23 mouse cellular contexts compared by ENCODE assay signal in the genomic region with DNA sequence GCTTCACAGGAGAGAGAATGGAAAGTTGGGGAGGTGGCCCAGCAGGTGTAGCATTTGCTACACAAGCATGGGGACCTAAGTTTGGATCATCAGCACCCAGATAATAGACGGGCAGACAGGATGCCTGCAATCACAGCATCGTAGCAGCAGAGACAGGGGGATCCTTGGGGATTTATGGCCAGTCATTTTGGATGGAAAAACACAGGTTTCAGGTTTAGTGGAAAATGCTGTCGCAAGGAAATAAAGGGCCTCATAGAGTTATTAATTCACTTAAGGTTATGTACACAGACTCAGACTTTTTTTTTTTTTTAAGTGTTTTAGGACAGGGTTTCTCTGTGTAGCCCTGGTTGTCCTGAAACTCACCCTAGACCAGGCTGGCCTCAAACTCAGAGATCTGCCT. TPM values are rescaled to one million over a fixed set of nuclear protein-coding genes. Genes with fewer than 3 reads are reported as not detected.
"Had no signal": no experiment of that assay in that cellular context is flagged by ENCODE, and none has a peak within 500 bp of the region (broad histone marks: within the 10 kb centered on the region; RNA-seq: fewer than 3 reads in every experiment).

No protein-coding gene starts in this region.

- H3K4me3 ChIP-seq: megakaryocyte, embryonic 14.5 days; midbrain, embryonic 13.5 days; myocyte; neural tube, embryonic 13.5 days; neural tube, embryonic 15.5 days; stomach, embryonic 15.5 days had no signal

- DNase-seq: lung, adult 18-20 months; lung, embryonic 14.5 days; lung, postnatal 10 days; lung, postnatal 4 days; right cerebral cortex, postnatal 14 days; thymus, adult 2 months; thymus, postnatal 25 days; thymus, postnatal 4 days had no signal

- H3K27ac ChIP-seq: midbrain, embryonic 13.5 days; neural tube, embryonic 13.5 days; neural tube, embryonic 15.5 days; stomach, embryonic 15.5 days; stomach, postnatal 0 days had no signal

- H3K9me3 ChIP-seq: megakaryocyte, embryonic 14.5 days; midbrain, embryonic 13.5 days; neural tube, embryonic 13.5 days; neural tube, embryonic 15.5 days; stomach, embryonic 15.5 days had no signal

- ATAC-seq: midbrain, embryonic 13.5 days; midbrain, embryonic 16.5 days had no signal

- H3K9ac ChIP-seq: lung, embryonic 14.5 days; midbrain, embryonic 13.5 days; neural tube, embryonic 13.5 days; neural tube, embryonic 15.5 days; stomach, embryonic 15.5 days had no signal

- H3K4me2 ChIP-seq: lung, embryonic 14.5 days; midbrain, embryonic 11.5 days; midbrain, embryonic 13.5 days; neural tube, embryonic 13.5 days; neural tube, embryonic 15.5 days; stomach, embryonic 15.5 days had no signal

- H3K4me1 ChIP-seq: megakaryocyte, embryonic 14.5 days; midbrain, embryonic 13.5 days; neural tube, embryonic 13.5 days; neural tube, embryonic 15.5 days; stomach, embryonic 15.5 days had no signal

- H3K36me3 ChIP-seq: midbrain, embryonic 13.5 days; neural tube, embryonic 13.5 days; neural tube, embryonic 15.5 days; stomach, embryonic 15.5 days had no signal

- H3K27me3 ChIP-seq: midbrain, embryonic 13.5 days; neural tube, embryonic 13.5 days; neural tube, embryonic 15.5 days; stomach, embryonic 15.5 days had no signal

RNA-seq across cellular contexts. Expression of a gene that starts 6.8 kb away (rescaled TPM):
- polyA plus RNA-seq: liver, embryonic 16.5 days; midbrain, embryonic 13.5 days; midbrain, embryonic 16.5 days; myocyte; neural tube, embryonic 11.5 days; neural tube, embryonic 15.5 days; stomach, postnatal 0 days; testis, adult 2 months had no signal

RNA-seq across cellular contexts. Expression of a gene that starts 25.3 kb away (rescaled TPM):
- polyA plus RNA-seq: liver, embryonic 16.5 days; lung, embryonic 14.5 days; lung, embryonic 16.5 days; midbrain, embryonic 11.5 days; midbrain, embryonic 13.5 days; midbrain, embryonic 16.5 days; myocyte; neural tube, embryonic 11.5 days; neural tube, embryonic 13.5 days; spleen, adult 2 months; stomach, embryonic 15.5 days; stomach, postnatal 0 days; testis, adult 2 months; thymus, adult 2 months; urinary bladder, adult 2 months had no signal

RNA-seq across cellular contexts. Expression of a gene that starts 55.2 kb away (rescaled TPM):
- polyA plus RNA-seq: liver, embryonic 16.5 days; lung, embryonic 14.5 days; lung, embryonic 16.5 days; midbrain, embryonic 11.5 days; midbrain, embryonic 13.5 days; midbrain, embryonic 16.5 days; myocyte; neural tube, embryonic 11.5 days; neural tube, embryonic 13.5 days; neural tube, embryonic 15.5 days; stomach, embryonic 15.5 days; stomach, postnatal 0 days; testis, adult 2 months; urinary bladder, adult 2 months had no signal
